Mouse (Mus musculus) embryo, embryonic 9.5 days (tissue): ENCODE results near the gene Senp2.
"Not testable (repeated sequence)": the region's sequence is repeated elsewhere in the genome, so short reads cannot be mapped to it uniquely, and the experiment has no call there.

Experiments
- DNase-seq: peaks from one replicate; pipeline ENCODE4 v3.0.0-alpha.2; 2017; ENCODE audit errors: extremely low spot score

Gene Senp2

GRCm38 (mm10) chr16:22009099-22009584 is at the start of gene Senp2:
Gene Senp2 (plus strand): TSS chr16:22009484.
- peak; percentile 99 for DNase-seq

DNA sequence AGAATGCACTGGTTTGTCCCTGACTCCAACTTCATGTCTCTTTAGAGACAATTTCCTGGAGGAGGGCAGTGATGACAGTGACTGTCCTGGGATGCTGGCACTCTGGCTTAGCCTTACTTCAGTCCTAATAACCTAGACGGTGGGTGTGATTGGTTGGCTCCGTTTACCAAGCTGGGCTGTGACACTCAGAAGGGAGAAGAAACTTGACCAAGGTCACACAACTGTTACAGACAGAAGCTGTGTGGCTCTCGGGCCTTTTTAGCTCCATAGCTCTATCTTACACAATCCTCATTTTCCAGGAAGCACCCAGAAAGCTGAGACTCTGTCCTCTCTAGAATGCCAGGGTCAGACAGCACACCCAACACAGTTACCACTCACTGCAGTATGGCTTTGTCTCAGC is 43.7 kb upstream of the Senp2 start:
- DNase-seq: no peak

- DNase-seq: no peak
Observed at GRCm38 (mm10) chr16:21969874-21970273, 39.4 kb upstream of the Senp2 start.

DNA sequence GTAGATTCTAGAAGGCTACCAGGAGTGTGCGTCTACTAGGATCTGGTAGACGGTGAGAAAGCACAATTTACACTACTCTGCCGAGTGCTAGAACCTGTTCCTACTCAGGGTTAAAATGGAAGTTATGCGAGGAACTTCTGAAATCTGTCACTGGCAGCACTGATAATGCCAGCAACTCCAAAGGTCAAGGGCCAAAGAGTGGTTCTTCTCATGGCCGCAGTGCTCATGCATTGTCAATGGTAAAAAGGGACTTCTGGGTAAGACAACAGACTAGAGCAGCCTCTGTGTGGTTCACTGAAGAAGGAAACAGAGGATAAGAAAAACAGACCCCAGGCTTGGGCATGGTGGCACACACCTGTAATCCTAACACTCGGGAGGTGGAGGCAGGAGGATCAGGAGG is 38.7 kb upstream of the Senp2 start:
- DNase-seq: no peak

- no peak for DNase-seq
Observed at GRCm38 (mm10) chr16:21971446-21971845, 37.8 kb upstream of the Senp2 start.

- no peak for DNase-seq
Observed at GRCm38 (mm10) chr16:21976203-21976602, 33.1 kb upstream of the Senp2 start.

DNA sequence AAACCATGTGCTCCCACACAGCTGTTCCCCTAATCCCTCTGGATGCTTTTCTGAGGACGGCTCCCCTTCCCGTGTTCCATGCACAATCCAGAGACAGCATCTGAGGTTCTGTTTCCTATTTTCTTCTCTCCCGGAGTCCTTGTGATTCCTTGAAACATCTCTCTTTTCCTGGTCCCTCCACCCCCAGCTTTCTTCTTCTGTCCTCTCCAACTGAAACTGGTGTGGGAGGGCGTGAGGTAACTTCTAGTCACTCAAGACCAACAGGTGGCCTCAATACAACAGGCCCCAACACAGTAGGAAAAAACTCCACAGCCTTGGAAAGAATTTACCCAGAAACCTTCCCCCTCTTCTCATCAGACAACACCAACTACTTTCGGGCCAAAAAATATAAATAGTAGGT is 31.9 kb upstream of the Senp2 start:
- no peak for DNase-seq

- no peak for DNase-seq
Observed at GRCm38 (mm10) chr16:21983146-21983545, 26.1 kb upstream of the Senp2 start.

GRCm38 (mm10) chr16:21983581-21983980 is 25.7 kb upstream of the Senp2 start:
- DNase-seq: no peak

DNA sequence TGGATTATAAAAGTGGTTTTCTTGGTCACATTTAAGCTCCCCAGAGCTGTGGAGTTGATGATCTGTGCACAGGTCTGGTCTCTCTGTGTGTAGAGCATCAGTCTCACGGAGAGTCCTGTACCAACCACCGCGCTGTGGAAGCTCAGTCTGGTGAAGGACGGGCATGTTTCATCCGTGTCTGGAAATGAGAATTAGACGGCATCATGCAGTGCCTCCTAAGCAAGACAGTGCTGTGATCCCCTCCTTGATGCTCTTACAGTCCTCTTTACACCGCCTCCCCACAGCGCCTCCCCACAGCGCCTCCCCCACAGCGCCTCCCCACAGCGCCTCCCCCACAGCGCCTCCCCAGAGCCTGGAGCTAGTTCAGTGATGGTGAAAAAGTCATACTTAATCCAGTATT is 25.2 kb upstream of the Senp2 start:
- DNase-seq: no peak

DNA sequence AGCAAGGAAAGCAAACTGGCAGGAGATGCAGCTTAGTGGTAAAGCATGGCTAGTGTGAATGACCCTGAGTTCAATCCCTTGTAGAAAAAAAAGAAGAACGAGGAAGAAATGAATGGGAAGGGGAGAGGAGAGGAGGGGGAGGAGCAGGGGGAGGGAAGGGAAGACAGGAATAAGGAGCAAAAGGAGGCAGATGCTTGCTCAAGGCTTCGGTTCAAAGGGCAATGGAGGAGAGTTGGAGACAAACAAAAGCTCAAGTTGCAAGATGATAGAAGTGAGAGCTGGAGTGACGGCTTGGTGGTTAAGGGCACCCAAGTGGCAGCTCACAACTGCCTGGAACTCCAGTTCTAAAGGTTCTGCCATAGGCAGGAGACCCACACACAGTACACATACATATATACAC is 23.1 kb upstream of the Senp2 start:
- DNase-seq: no peak

GRCm38 (mm10) chr16:21987956-21988355 is 21.3 kb upstream of the Senp2 start:
- no peak for DNase-seq

DNA sequence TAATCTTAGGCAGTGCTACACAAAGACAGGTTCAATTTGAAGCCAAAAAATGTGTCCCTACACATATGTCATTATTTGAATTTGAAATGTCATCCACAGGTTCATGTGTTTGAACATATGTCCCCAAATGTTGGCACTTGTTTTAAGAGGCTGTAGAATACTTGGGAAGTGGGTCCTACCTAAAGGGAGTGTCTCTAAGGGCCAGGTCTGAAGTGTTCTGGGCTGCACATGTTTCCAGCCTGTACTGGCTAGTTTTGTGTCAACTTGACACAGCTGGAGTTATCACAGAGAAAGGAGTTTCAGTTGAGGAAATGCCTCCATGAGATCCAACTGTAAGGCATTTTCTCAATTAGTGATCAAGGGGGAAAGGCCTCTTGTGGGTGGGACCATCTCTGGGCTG is 18.4 kb upstream of the Senp2 start:
- DNase-seq: not testable (repeated sequence)

- DNase-seq: no peak
Observed at GRCm38 (mm10) chr16:21991774-21992173, 17.5 kb upstream of the Senp2 start.

GRCm38 (mm10) chr16:21995304-21995703 is 14.0 kb upstream of the Senp2 start, which contains the start of gene Liph:
Gene Liph (minus strand): TSS chr16:21995663.
- DNase-seq: peak; percentile 31

DNA sequence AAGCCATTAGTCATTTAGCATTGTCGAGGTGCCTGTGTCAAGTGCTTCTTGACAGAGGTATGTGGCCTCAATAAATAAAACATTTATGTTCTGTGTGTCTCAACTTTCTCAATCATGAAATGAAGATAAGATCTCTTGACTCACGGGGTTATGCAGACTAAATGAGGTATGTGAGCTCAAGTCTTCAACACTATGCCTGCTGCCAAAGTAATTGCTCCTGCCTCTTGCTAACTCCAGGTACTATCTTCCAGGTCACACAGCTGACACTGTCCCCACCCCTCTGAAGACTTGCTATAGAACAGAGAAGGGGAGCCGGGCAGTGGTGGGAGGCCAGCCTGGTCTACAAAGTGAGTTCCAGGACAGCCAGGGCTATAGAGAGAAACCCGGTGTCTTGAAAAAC is 12.9 kb upstream of the Senp2 start:
- no peak for DNase-seq

GRCm38 (mm10) chr16:21996881-21997641 is 12.2 kb upstream of the Senp2 start:
- DNase-seq: no peak

DNA sequence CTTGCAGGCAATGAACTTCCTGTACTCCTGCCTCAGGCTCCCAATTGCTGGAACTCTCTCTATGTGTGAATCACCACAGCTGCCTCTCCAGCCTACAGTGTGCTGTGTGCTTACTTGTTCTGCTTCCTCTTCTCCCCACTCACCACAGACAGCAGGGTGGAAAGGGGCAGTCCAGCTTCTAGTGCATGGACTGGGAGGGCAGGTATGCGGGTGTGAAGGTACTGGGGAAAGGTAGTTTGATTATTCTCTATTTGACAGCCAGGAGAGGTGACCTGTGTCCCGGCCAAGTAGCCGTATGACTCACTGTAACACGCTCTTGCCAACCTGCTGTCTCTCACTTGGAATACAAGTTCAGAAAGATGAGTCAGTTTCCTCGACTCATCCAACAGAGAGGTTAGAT is 11.2 kb upstream of the Senp2 start:
- no peak for DNase-seq

DNA sequence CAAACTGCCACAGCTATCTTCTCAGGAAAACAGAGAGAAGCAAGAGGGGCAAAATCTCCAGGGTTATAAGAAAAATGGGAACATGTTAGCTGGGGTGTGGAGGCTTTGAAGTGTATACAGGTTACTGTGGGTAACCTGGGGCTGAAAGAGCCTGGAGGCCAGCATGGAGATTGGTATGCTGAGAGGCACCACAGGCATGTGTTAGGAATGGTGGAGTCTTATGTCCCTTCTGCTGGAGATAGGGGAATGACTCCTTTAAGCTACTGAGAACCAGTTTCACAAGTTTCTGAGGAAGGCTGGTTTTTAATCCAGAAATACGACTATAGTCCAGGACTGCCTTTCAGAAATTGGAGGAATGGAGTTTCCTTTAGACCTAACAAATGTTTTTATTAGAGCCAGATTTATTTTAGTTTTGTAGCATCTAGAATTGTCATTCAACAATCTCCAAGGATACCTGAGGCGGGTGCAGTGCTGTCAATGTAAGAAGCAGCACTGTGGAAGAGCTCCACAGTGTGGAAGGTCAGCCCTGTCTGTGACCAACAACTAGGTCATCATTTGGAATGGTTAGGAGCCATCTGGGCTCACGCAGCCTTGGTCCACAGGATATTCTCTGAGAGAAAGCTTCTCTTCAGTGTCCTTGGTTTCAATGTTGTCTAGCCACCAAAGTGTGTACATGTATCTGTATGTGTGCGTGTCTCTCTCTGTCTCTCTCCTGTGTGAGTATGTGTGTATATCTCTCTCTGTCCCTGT is 9.2 kb upstream of the Senp2 start:
- DNase-seq: no peak

DNA sequence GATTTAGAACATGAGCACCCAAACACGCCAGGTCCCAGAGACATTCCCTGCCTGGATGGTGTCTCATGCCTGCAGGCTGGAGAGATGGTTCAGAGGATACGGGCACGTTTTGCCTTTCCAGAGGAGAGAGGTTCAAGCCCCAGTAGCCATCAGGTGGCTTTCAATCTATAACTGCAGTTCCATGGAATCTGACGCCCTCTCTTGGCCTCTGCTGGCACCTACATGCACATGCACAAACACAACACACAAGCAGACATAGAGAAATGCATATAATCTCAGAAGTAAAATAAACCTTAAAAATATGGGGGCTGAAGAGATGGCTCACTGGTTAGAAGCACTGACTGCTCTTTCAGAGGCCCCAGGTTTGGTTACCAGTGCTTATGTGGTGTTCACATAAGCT is 8.1 kb upstream of the Senp2 start:
- no peak for DNase-seq

- no peak for DNase-seq
Observed at GRCm38 (mm10) chr16:22001606-22002005, 7.7 kb upstream of the Senp2 start.

DNA sequence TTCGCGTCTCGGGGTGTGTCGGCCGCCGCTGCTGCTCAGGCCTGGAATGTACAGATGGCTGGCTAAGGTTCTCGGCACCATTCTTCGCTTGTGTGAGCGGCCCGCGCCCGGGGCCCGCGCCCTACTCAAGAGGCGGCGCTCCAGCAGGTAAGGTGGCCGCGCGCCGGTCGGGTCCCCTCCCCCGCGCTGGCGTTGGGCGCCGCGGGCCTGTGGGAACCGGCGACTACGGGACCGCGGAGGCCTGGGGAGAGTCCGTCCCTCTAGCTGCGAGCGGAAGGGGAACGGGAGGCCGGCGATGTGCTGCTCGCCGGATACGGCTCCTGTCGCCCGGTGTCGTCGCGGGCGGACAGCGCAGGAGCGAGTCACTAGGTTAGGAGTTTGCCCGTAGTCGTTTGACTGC is 312 bp downstream of the Senp2 start:
- DNase-seq: no peak

DNA sequence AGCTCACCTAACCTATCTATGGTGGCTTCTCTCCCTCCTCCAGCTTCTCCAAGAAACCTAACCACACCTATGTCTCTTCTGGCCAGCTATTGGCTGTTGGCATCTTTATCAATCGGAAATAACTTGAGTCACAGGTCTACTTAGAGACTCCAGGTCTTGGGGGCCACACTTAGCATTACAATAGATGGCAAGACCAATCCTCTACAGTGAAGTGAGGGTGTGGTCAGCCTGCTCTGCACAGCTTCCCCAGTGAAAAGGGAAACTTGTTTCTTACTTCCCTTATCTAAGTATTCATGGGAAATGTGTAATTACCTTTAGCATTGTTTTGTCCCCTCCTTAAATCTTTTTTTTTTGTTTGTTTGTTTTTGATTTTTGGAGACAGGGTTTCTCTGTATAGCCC is 6.3 kb downstream of the Senp2 start:
- no peak for DNase-seq
